Mouse (Mus musculus) forebrain, embryonic 13.5 days (tissue): ENCODE data around the gene Rundc3a. TPM values are rescaled to one million over a fixed set of nuclear protein-coding genes. Genes with fewer than 3 reads are reported as not detected.
"Not testable (repeated sequence)": the region's sequence is repeated elsewhere in the genome, so short reads cannot be mapped to it uniquely, and the experiment has no call there.

Source experiments
- ATAC-seq: fragments of 200-750 bp; cut with Nextera tagmentation; 2 replicates; pipeline ENCODE4 v1.8.0; 2017
- H3K27ac ChIP-seq: fragments of 300-500 bp; sonication (generic); 2 replicates; pipeline ENCODE4 v1.5.1; 2015; ENCODE audit warnings: inconsistent platforms, mild to moderate bottlenecking, moderate library complexity
- H3K27me3 ChIP-seq: fragments of 300-500 bp; sonication (generic); 2 replicates; pipeline ENCODE4 v1.6.1; 2015; ENCODE audit warnings: mild to moderate bottlenecking, inconsistent platforms
- H3K36me3 ChIP-seq: fragments of 300-500 bp; sonication (generic); 2 replicates; pipeline ENCODE4 v1.6.1; 2015; ENCODE audit warnings: mild to moderate bottlenecking, inconsistent platforms; ENCODE audit not compliant: poor library complexity, severe bottlenecking
- H3K4me1 ChIP-seq: fragments of 300-500 bp; sonication (generic); 2 replicates; pipeline ENCODE4 v1.6.1; 2015; ENCODE audit warnings: inconsistent platforms
- H3K4me2 ChIP-seq: fragments of 300-500 bp; sonication (generic); 2 replicates; pipeline ENCODE4 v1.6.1; 2015; ENCODE audit warnings: inconsistent platforms, mild to moderate bottlenecking, moderate library complexity
- H3K4me3 ChIP-seq: fragments of 300-500 bp; sonication (generic); 2 replicates; pipeline ENCODE4 v1.5.1; 2015; ENCODE audit warnings: mild to moderate bottlenecking, inconsistent platforms
- H3K9ac ChIP-seq: fragments of 300-500 bp; sonication (generic); 2 replicates; pipeline ENCODE4 v1.6.1; 2015; ENCODE audit warnings: mild to moderate bottlenecking, inconsistent platforms
- H3K9me3 ChIP-seq: fragments of 300-500 bp; sonication (generic); replicated peaks from 2 replicates; pipeline ENCODE4 v1.6.1; 2016; ENCODE audit warnings: inconsistent platforms
- WGBS: fragments of 180-500 bp; shearing (Covaris S2); methylation state at CpG from one replicate; pipeline ENCODE4 v1.1.7; 2015; 5-methylcytosine and 5-hydroxymethylcytosine counted together
- polyA plus RNA-seq: library from polyadenylated mRNA; unstranded; fragments of >200 nt; fragmentation: Nextera tagmentation; extraction: Ambion mirVana; gene quantifications from 2 replicates; pipeline ENCODE4 v1.2.1, GENCODE M21; 2015

Rundc3a gene
- polyA plus RNA-seq, 1 experiment from 2014 or later: 94.8 TPM

DNA sequence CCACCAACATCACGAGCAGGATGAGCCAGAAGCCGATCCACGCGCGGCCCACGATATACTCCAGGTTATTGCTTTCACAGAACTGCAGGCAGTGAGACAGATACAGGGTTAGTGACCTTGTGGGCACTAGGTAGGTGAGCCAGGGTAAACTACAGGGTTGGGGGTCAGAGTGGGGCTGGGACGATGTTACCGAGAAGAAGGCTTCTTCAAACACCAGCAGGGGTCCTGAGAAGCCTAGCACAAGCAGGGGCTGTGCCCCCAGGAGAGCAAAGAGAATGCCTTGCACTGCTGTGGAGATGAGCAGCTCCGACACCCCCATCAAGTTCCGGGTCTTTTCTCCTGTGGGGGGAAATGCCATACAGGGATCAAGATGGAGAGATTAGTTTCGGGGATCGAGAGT, 37.0 kb upstream of the Rundc3a start:
- H3K4me3 ChIP-seq: no peak overlapping the region
- no peak overlapping the region for H3K4me2 ChIP-seq
- H3K36me3 ChIP-seq: no peaks in the 10 kb centered on the region
- no peaks in the 10 kb centered on the region for H3K4me1 ChIP-seq
- H3K9me3 ChIP-seq: no peaks in the 10 kb centered on the region
- peaks cover 4% of the 10 kb centered on the region; the same call in 1 of the 2 replicates for H3K27me3 ChIP-seq
- ATAC-seq: no peak
- no peak overlapping the region for H3K9ac ChIP-seq
- 87% methylated on average over 12 of the region's 12 CpGs for WGBS
- no peak overlapping the region for H3K27ac ChIP-seq

DNA sequence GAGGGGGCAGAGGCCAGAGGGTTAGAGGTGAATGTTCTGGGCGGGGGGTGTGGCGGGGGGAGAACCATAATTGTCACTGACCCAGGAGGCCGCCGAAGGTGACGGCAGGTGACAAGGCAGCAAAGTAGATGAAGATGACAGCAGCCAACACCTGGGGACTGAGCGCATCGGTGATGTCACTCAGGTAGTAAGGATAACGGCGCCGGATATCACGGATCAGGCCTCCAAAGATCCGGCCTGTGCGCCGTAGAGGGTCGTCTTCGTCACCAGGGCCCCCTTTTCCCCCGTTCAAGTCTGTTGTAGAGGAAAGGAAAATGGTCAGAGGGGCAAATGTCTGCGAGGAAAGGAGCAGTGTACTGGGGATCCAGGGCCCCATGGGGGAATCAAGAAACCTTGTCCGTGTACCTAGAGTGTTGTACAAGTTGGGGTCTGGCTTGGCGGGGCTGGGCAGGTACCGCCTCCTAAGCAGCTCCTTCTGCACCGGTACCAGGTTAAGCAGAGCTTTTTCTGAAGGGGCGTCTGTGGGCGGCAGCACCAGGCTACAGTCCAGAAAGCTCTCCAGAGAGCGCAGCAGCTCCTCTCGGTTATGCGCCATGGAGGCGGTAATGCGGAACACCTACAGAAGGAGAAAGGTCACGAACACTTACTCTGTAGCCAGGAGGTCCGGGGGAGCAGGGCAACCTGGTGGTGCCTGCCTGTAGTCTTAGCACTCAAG, 36.4 kb upstream of the Rundc3a start:
- Histone ChIP-seq H3K4me1 (no peaks in the 10 kb centered on the region), H3K9ac (no peak overlapping the region), H3K27me3 (peaks cover 4% of the 10 kb centered on the region; the same call in 1 of the 2 replicates), H3K36me3 (no peaks in the 10 kb centered on the region), H3K27ac (no peak overlapping the region), H3K4me2 (no peak overlapping the region), H3K4me3 (no peak overlapping the region), H3K9me3 (no peaks in the 10 kb centered on the region)
- no peak for ATAC-seq
- WGBS: 73% methylated on average over 31 of the region's 31 CpGs

- Histone ChIP-seq H3K27ac (no peak overlapping the region), H3K4me3 (no peak overlapping the region), H3K4me1 (no peaks in the 10 kb centered on the region), H3K9ac (no peak overlapping the region), H3K36me3 (no peaks in the 10 kb centered on the region), H3K9me3 (no peaks in the 10 kb centered on the region), H3K27me3 (peaks cover 4% of the 10 kb centered on the region; the same call in 1 of the 2 replicates), H3K4me2 (no peak overlapping the region)
- ATAC-seq: no peak
- WGBS: 76% methylated on average over 10 of the region's 10 CpGs
These were observed 34.8 kb upstream of the Rundc3a start for GRCm38 (mm10) chr11:102358365-102358764.

- 85% methylated on average over 8 of the region's 8 CpGs for whole genome bisulfite sequencing
- Histone ChIP-seq H3K4me3 (no peak overlapping the region), H3K4me1 (no peaks in the 10 kb centered on the region), H3K9me3 (no peaks in the 10 kb centered on the region), H3K36me3 (no peaks in the 10 kb centered on the region), H3K27ac (no peak overlapping the region), H3K9ac (no peak overlapping the region), H3K27me3 (no peaks in the 10 kb centered on the region; the same call in 1 of the 2 replicates), H3K4me2 (no peak overlapping the region)
- ATAC-seq: no peak
These were observed 31.3 kb upstream of the Rundc3a start for GRCm38 (mm10) chr11:102361776-102362495.

- Histone ChIP-seq H3K9ac (no peak overlapping the region), H3K27me3 (no peaks in the 10 kb centered on the region), H3K4me2 (no peak overlapping the region), H3K27ac (no peak overlapping the region), H3K4me1 (no peaks in the 10 kb centered on the region), H3K36me3 (no peaks in the 10 kb centered on the region), H3K4me3 (no peak overlapping the region), H3K9me3 (no peaks in the 10 kb centered on the region)
- ATAC-seq: no peak
- 81% methylated on average over 2 of the region's 2 CpGs for WGBS
These were observed 29.6 kb upstream of the Rundc3a start for GRCm38 (mm10) chr11:102363623-102364022.

- no peak for ATAC-seq
- Histone ChIP-seq H3K9ac (no peak overlapping the region), H3K27me3 (no peaks in the 10 kb centered on the region), H3K27ac (no peak overlapping the region), H3K4me2 (no peak overlapping the region), H3K9me3 (no peaks in the 10 kb centered on the region), H3K36me3 (no peaks in the 10 kb centered on the region), H3K4me3 (no peak overlapping the region), H3K4me1 (no peaks in the 10 kb centered on the region)
- WGBS: 75% methylated on average over 14 of the region's 14 CpGs
These were observed 28.4 kb upstream of the Rundc3a start for GRCm38 (mm10) chr11:102364570-102365371.

GRCm38 (mm10) chr11:102365699-102366098, 27.5 kb upstream of the Rundc3a start:
- Histone ChIP-seq H3K27me3 (no peaks in the 10 kb centered on the region), H3K27ac (no peak overlapping the region), H3K9me3 (no peaks in the 10 kb centered on the region), H3K4me1 (no peaks in the 10 kb centered on the region), H3K4me3 (no peak overlapping the region), H3K36me3 (no peaks in the 10 kb centered on the region), H3K9ac (no peak overlapping the region), H3K4me2 (no peak overlapping the region)
- no peak for ATAC-seq
- WGBS: 53% methylated on average over 4 of the region's 4 CpGs

- H3K4me3 ChIP-seq, H3K36me3 ChIP-seq, H3K9ac ChIP-seq, H3K4me2 ChIP-seq, ATAC-seq, H3K9me3 ChIP-seq, H3K4me1 ChIP-seq, H3K27ac ChIP-seq, H3K27me3 ChIP-seq: not testable (repeated sequence)
- WGBS: 82% methylated on average over 8 of the region's 8 CpGs
These were observed 27.1 kb upstream of the Rundc3a start, which contains the start of gene Slc4a1 for GRCm38 (mm10) chr11:102366103-102366502. TSS of gene Slc4a1 (minus strand) at chr11:102366203.

DNA sequence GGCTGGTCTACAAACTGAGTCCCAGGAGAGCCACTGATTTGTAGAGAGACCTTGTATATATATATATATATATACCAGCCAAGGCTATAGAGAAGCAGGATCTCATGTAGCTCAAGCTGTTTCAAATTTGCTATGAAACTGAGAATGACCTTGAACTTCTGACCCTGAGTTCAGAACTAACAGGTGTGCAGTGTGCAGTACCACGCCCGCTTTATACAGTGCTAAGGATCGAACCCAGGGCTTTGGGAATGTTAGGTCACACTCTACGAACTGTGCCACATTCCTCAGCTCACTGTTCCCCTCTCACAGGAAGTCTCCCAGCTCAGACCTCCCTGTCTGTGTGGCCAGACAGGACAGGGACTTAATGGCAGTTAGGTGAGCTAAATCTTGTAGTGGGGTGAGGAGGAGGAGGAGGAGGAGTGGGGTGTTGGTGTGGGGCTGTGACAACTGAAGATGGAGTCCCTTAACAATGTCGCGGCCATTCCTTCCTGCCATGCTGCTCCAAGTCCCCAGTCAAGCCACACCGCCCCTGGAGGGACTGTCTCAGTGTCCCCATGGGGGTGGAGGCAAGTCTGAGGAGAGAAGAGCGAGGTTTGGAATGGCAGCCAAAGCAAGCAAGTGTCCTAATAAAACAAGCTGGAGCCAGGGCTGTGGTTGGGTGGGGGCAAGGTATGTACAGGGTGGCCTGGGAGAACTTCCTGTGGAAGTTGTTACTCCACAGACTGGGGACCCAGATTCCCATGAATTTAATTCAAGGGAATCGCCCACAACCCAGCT, 25.5 kb upstream of the Rundc3a start:
- H3K27ac ChIP-seq: no peak overlapping the region
- 85% methylated on average over 9 of the region's 9 CpGs for WGBS
- no peaks in the 10 kb centered on the region for H3K27me3 ChIP-seq
- no peaks in the 10 kb centered on the region for H3K9me3 ChIP-seq
- H3K4me2 ChIP-seq: no peak overlapping the region
- H3K36me3 ChIP-seq: no peaks in the 10 kb centered on the region
- no peaks in the 10 kb centered on the region for H3K4me1 ChIP-seq
- no peak for ATAC-seq
- no peak overlapping the region for H3K9ac ChIP-seq
- H3K4me3 ChIP-seq: no peak overlapping the region

DNA sequence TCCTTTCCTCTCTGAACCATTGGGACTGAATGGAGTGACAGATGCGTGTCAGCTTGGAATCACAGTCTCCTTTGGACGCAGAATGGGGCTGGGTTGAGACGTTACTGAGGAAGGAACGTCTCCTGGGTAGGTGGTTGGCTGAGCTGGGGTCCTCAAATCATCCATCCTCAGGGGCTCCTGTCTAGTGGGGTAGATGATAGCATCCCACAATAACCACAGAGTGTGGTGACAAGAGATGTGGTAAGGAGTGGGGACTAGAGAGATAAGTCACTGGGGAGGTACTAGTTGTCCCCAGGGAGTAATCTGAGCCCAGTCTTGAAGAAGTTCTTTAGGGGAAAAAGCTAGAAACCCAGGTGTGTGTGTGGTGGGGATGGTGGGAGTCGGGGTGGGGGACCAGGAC, 24.9 kb upstream of the Rundc3a start:
- WGBS: 85% methylated on average over 5 of the region's 5 CpGs
- Histone ChIP-seq H3K9me3 (no peaks in the 10 kb centered on the region), H3K4me1 (no peaks in the 10 kb centered on the region), H3K9ac (no peak overlapping the region), H3K27me3 (no peaks in the 10 kb centered on the region), H3K36me3 (no peaks in the 10 kb centered on the region), H3K4me2 (no peak overlapping the region), H3K27ac (no peak overlapping the region), H3K4me3 (no peak overlapping the region)
- no peak for ATAC-seq

- Histone ChIP-seq H3K9me3 (no peaks in the 10 kb centered on the region), H3K27ac (no peak overlapping the region), H3K27me3 (no peaks in the 10 kb centered on the region), H3K4me2 (no peak overlapping the region), H3K9ac (no peak overlapping the region), H3K4me1 (no peaks in the 10 kb centered on the region), H3K4me3 (no peak overlapping the region), H3K36me3 (no peaks in the 10 kb centered on the region)
- 70% methylated on average over 4 of the region's 4 CpGs for WGBS
- no peak for ATAC-seq
These were observed 23.9 kb upstream of the Rundc3a start for GRCm38 (mm10) chr11:102369263-102369662.
